Mouse (Mus musculus): ENCODE data around the gene P2rx3.

Gene P2rx3

DNA sequence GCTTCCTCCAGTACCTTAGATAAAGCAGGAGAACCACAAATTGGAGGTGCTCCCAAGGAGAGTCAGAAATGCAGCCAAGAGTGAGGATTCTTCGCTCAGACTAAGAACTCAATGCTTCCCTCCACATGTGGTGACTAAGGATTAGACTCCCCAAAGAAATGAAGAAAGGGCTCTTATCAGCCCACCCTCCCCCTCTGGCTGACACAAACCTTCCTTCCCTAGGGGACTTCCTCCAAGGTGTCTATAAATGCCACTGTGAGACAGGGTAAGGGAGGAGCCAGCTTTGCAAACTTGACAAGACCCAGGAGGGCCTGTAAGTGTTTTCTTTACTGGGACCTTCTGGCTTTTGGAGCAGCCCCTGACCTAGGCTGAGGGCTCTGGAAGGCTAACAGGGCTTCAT, 57.1 kb downstream of the P2rx3 start, which contains the start of gene Prg2:
Gene Prg2, plus strand, starts transcription at position 274 of the 400 bp plus-strand sequence.
- DNase-seq (ENCODE audit: low read depth): no peak

DNA sequence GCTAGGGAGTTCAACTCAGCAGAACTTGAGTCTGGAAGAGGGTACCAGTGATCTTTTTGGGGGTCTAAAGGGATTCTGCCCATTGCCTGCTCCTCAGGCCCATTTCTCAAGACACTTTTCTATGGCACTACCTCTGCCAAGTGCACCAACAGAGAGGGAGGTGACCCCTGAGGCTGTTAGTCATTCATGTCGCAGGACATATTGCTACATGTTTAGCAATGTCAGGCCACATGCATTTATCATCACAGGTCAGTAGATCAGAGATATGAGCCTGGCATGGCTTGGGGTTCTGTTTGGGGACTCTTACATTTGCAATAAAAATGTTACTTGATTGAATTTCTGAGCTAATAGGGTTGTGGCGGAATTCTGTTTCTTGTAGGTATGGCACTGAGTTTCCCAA, 61.7 kb downstream of the P2rx3 start:
- peak; percentile 33 for DNase-seq (ENCODE audit: low read depth)

DNA sequence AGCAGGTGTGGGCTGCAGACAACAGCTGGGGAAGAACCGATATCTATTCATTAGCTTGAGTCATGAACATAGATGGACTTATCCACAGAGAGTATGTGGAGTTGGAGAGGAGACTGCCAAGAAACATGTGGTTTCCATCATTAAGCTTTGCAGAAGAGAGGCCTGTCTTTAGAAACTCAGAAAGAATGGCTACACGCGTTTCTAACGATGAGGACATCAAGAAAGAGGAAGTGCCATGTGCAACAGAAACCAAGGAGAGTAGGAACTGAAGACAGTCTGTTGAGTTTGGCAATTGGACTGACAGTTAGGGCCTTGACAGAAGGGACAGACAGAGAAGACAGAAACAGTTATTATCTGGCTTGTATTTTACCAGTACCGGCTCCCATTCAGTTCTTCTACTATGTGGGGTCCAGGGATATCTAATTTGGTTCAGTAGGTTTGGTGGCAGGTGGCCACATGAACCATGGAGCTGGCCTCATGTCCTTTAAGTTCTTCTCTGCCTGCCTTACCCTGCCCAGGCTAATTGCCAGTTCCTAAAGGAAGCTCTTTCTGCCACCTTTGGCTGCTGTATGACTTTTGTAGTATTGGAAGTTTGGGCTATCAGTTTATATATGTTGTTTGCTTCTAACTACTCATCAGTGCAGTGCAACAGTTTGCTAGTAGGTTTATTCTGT, 69.8 kb downstream of the P2rx3 start:
- DNase-seq (ENCODE audit: low read depth): peak; percentile 70

DNA sequence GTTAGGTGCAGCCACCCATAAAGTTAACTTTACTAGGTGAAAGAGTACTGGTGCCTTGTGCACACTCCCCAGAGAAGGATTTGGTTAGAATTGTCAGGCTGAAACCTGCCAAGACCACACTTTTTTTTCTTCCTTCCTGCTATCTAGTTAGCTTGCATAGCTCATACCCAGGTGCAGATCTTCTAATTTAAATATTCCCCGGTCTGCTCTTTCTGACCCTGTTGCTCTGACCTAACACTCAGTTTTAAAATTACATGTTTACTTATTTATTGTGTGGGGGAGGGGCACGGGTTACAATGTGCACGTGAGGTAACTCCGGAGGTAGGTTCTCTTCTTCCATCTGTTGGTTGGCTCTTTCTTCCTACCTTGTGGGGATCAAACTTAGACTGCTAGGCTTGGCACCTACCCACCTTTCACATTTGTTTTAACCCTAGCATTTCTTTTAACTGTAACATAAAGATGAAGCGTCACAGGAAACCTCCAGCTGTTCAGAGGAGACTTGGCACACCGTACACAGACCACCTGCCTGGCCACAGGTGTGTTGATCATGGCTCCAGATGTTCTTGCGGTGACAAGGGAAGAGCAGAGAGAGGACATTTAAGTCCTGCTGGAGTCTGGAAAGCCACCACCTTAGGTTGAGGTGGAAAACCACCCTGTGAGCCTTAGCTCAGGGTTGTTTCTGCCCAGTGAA, 73.0 kb downstream of the P2rx3 start:
- no peak for DNase-seq (ENCODE audit: low read depth)

DNA sequence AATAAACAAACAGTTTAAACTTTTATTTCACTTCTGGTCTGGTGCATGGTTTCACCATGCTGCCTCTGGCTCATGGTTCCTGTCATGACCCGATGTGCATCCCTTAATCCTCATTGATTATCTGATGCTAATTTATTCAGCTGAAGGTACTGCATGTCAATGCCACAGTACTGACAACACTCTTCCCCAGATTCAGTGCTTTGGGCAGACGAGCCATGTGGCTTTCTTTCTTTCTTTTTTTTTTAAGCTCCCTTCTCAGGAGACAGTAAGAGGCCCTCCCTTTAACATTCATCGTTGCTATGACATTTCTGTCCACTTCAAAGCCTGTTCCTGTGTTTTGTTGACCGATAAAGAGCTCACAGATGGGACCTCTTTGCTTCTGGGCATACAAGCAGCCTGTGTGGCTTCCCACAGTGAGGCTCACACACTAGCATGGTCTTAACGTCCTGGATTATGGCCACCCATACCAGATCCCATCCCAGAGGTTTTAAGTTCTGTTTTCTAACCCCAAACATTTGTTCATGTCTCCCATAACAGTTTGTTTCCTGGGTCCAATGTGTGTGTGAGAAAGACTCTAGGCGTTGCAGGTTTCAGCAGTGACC, 74.3 kb downstream of the P2rx3 start:
- DNase-seq (ENCODE audit: low read depth): no peak

DNA sequence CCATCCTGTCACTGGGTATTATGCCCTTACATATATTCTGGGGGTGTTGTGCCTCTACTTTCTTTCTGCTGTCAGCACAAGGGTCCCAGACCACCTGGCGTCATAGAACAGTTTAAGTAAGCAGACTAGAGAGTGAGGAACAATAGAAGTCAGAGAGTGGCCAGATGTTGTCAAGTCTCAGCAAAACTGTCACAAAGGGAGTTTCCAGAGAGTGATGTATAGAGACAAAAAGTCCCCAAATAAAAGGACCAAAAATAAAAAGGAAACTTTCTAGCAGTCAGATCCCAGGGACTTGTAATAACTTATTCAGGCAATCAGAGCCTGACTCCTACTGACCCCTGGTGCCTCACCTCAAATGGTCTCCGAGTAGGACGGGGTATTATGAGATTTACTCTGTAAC, 75.4 kb downstream of the P2rx3 start:
- DNase-seq (ENCODE audit: low read depth): no peak

DNA sequence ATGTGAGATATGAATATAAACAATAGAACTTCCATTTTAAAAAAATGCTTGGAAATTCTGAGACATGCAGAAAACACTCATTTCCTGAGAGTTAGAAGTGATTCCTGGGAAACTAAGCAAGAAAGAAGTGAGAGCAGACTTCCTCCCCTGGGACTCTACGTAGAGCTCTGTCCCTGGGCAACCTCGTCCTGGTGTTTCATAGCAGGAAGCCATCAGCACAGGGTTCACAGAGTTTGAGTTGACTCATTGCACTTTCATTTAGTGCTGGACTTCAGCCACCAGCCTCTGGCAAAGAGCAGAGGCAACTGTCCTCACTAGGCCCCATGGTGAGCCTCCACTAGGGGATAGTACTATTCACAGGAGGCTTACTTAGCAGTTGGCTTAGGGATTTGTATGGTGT, 76.0 kb downstream of the P2rx3 start:
- DNase-seq (ENCODE audit: low read depth): peak; percentile 18

DNA sequence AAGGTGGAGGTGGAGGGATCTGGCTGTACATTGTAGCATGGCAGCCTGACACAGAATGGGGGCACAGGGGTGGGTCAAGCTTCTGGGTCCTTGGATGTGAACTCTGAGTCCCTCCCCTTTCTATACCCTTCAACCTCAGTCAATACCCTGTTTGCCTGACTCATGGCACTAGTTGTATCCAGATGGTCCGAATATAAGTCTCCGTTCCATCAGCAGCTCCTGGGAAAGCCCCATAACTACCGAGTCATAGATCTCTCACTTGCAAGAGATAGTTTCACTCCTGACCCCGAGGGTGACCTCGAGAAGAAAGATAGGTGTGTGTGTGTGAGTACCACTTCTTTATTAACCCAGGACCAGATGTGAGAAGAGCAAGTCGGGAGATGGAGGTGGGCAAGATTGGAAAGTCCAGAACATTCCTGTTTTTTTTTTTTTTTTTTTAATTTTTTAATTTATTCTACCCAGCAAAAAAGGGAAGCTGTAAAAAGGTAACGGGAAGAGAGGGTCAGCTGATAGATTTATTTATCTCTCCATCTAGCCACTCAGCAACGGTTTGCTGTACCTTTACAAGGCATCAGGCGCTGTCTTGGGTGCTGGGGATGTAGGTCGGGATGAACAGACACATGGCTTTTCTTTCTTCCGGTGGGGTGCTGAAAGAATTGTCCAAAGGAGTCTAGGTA, 78.5 kb downstream of the P2rx3 start:
- no peak for DNase-seq (ENCODE audit: low read depth)

DNA sequence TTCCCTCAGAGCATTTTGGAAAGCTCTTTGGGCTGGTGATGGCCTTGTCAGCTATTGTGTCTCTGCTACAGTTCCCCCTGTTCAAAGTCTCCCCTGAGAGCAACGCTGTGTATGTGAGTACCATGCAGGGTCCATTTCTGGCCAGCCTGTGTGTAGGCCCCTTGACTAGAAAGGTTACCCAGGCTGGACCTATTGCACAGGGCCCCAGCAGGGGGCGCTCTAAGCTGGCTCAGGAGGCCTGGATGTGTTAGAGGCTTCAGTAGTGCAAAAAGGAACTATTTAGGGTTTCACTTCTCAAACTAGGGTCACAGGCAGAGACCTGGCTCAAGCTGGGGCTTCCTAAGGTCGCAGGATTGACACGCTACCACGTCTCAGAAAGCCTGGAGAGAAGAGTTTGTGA, 81.0 kb downstream of the P2rx3 start:
- DNase-seq (ENCODE audit: low read depth): peak; percentile 59

DNA sequence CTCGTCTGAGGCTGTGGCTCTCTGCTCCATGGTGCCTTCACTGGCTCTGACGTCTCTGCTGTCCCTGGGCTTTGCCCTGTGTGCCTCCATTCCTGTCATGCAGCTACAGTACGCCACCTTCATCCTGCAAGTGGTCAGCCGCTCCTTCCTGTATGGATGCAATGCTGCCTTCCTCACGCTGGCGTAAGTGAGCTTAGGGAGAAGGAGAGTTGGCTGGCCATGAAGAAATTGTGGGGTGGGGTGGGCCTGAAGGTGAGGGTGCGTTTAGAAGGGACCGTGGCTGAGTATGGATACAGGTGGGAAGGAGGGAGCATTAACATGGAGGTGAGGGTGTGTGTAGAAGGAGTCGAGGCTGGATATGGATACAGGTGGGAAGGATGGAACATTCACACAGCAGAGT, 81.8 kb downstream of the P2rx3 start:
- DNase-seq (ENCODE audit: low read depth): no peak

DNA sequence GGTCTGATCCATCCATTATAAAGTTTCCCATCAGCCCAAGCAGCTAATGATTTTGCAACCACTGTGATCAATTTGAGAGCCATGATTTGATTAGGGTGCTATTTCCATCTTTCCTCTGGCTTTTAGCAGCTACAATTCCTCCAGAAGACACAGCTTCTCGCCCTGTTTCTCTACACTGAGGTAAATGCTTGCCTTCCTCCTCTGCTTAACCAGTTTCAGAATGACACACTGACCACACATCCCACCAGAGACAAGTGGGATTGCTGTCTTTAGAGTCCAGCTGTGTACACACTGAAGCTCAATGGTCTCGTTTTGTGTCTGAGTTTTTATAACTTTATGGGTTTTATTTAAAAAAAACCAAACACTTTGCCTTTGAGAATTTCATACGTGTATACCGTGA, 84.6 kb downstream of the P2rx3 start:
- no peak for DNase-seq (ENCODE audit: low read depth)

DNA sequence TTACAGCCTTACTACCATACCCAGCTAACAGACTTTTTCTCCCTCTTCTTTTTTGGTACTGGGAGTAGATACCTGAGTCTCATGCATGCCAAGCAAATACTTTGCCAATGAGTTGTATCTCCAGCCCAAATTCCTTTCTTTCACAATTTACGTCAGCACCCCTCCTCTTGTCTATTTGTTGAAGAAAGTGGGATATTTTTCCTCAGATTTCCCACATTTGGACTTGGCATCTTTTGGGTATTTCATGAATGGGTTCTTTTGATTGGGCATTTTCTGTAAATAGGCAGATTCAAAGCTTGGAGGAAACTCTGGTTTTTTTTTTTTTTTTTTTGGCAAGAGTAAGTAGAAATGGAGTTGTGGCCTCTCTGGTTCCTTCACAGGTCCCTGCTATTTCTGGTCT, 85.0 kb downstream of the P2rx3 start:
- DNase-seq (ENCODE audit: low read depth): no peak

DNA sequence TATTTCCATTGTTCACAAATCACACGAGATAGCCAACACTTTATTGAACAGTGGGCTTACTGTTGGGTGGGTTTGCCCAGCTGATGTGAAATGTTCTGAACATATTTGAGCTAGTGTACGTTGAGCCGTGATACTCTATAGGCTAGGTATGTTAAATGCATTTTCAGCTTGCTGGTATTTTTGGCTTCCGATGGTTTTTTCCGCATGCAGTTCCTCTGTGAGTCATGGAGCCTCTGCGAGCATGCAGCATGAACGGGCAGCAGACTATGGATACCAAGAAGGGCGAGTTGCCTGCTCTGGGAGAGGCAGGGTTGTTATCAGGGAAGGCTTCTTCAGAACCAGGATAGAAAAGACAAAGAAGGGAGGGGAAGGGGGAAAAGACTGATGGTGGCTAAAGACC, 86.2 kb downstream of the P2rx3 start:
- no peak for DNase-seq (ENCODE audit: low read depth)

DNA sequence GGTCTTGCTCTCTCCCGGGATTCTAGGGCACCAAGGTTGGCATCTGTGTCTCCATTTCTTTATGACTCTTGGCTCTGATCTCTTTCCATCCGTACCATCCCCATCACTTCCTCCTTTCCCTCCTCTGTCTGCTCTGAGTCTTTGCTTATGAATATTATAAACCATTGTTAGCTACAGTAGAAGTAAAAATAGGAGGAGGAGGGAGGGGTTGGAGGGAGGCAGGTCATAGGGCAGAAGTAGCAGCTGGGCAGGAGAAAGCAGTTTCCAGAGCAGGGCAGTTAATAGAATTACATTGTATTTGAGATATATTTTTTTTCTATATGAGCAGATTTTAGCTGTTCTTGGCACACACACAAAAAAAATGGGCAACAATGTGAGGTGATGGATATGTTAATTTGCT, 88.5 kb downstream of the P2rx3 start:
- no peak for DNase-seq (ENCODE audit: low read depth)
